Mouse (Mus musculus): ENCODE data around the gene Tmem74b. TPM values are rescaled to one million over a fixed set of nuclear protein-coding genes. Genes with fewer than 3 reads are reported as not detected.

Tmem74b gene
- 1 to 10 TPM; 1.3 to 1.6 TPM for total RNA-seq (2021)
- long read RNA-seq, experiment 1, partial matches to known transcripts: 0 of 2 reads
- long read RNA-seq, experiment 1, other reads (novel, unspliced or antisense): 0 of 2 reads
- long read RNA-seq, experiment 2, partial matches to known transcripts: 1 of 2 reads
- long read RNA-seq, experiment 2, other reads (novel, unspliced or antisense): 0 of 2 reads

DNA sequence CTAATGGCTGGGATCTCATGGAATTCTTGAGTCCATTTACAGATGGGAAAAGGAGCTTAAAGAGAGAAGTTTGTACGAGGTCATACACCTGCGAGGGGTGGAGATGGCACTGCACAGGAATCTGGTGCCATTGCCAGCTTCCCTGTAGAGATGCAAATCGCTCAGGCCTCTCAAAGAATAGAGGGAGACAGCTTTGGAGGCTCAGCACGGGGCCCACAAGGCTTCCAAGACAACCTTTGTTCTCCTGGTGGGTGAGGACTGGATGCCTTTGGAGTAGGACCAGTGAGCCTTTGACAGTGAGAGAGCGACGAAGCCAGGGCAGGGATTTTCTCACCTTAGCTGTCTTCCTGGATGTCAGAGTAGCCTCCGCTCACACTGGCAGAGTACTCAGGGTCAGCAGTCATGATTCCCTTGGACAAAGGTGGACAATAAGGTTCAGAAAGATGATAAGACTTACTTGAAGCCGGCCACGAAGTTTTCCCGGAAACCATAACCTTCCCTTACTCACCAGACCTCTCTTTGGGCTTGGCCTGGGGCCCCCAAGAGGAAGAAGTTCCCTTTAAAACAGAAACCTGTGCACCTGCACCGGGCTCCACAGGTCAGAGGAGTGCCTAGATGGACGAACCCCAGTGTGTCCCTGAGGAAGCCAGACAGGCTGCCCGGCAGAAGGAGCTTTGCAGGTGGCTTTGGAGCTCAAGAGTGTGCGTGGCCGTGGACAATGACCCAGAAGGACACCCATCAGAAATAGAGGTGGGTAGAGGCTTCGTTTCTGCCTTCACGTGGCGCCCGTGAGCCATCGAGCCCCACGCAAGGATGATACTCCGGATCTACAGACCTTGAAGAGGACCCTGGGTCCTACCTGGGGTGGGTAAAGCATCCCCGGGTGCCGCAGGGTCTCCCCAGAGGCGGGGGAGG is at the start of gene Tmem74b:
TSS of gene Tmem74b (plus strand) at position 778 of the 915 bp plus-strand sequence.
- no peak for DNase-seq (ENCODE audit: low spot score in 2 of 2)

DNA sequence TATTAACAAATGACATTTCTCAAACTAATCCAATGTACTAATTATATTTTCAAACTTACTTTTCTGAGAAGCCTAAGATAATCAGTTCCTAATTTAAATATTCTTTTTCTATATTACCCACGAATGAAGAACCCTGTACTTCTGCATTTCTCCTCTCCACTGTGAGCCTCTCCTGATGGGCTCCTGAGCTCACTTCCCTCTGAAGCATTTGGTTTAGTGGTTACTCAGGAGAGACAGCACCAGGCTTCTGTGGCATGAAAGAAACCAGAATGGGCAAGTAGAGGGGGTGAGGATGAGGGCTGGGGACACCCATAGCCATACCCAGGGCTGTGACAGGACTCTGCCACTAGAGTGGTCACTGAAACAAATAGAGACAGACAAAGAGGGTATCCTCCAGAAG is 49.8 kb upstream of the Tmem74b start:
- no peak for DNase-seq (ENCODE audit: low spot score in 2 of 2)

DNA sequence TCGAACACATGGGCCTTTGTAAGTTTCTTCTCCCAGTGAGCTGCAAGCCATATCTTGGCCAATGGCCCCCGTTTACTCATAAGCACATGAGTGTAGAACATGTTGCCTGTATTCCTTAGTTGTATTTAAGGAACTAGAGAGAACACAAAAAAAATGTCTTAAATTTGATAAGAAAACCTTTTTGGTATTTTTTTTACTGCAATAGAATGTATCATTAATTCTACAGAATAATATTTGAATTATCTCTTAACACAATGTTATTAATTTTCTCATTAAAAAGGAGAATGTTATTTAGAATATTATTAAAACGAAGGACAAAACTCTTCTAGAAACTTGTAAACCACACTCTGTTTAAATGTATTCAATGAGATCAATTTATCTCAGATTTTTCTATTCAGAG is 33.4 kb upstream of the Tmem74b start, which contains the start of gene Rad21l:
TSS of gene Rad21l (minus strand) at position 101 of the 400 bp plus-strand sequence.
- no peak for DNase-seq (ENCODE audit: low spot score in 2 of 2)

DNA sequence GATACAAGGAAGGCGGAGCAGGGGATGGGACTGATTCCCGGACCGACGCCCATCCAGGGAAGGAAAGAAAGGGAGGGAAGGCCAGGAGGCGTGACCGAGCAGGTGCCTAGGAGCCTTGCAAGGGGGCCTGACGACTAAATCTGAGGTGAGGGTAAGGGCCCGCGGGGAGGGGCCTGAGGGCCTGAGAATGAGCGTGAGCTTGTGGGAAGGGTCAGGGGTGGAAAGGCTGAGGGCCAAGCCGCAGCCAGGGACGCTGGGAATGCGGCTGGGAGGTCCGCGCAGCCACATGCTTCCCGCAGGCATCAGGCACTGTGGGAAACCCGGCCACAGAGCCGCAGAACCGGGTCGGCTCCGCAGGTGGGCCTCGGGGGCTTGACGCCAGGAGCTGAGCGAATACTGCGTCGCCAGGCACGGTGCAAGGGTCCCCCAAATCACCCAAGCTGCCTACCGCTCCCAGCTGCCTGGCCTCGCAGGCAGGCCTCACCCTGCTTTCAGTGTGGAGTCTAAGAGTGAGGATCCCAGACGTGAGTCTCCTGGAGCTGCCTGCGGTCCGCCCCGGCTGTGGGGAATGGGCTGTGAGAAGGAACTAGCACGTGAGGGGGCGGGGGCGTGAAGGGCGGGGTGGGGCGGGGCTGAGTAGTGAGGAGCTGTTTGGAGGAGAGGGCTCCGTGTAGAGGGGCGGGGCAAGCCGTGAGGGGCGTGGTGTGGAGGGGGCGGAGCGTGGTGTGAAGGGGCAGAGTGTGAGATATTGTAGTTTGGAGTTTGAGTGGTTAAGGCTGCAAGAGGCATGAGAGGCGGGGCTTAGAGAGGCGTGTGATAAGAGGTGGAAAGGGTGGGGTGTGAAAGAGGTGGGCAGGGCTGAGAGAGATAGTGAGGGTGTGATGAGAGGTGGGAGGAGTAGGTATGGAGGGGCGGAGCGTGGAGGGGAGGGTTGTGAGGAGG is 31.5 kb upstream of the Tmem74b start:
- DNase-seq (ENCODE audit: low spot score in 2 of 2): no peak

DNA sequence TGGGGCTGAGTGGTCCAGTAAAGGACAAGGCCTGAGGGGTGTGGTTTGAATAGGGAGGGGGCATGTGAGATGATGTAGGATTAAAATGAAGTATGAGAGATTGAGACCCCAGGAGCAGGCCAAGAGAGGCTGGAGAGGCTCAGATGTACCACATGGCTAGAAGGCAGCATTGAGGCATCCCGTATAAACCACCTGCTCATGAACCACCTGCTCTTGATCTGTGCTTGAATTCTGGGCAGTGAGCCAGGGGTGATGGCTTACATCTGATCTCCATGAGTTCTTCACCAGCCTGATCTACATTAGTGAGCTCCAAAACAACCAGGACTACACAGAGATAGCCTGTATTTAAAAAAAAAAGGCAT is 30.9 kb upstream of the Tmem74b start:
- no peak for DNase-seq (ENCODE audit: low spot score in 2 of 2)

DNA sequence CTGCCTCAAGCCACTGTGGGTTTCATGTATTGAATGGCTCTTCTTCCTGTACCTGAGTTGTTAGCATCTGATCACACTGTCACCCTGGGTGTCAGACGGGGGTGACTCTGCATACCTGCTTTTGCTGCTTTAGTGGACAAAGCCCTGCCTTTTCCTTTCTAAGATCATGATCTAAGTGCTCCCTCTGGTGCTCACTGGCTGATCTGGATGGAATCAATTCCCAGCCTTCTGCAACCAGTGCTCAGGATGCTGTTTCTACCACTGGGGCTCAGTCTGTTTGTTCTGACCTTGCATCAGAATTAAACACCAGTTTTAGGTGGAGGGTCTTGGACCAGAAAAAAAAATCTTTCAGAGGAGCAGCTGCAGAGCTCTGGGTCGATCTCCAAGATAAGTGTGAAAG is 25.6 kb upstream of the Tmem74b start:
- no peak for DNase-seq (ENCODE audit: low spot score in 2 of 2)

DNA sequence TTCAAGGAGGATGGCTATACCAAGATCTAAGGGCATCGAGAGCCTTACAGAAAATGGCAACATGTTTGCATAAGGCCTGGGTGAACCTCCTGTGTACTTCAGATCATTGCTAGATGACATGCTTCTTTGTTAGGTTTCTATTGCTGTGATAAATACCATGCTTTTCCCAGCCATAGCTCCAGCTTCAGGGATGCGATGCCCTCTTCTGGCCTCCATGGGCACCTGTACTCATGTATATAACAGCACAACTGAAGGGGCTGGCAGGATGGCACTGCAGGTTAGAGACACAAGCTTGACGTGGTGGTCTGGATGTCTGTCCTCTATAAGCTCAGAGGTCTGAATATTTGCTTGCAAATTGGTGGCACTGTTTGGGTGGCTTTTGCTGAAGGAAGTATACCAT is 19.5 kb upstream of the Tmem74b start:
- DNase-seq (ENCODE audit: low spot score in 2 of 2): peak in 1 of 2 experiments; percentile 6

DNA sequence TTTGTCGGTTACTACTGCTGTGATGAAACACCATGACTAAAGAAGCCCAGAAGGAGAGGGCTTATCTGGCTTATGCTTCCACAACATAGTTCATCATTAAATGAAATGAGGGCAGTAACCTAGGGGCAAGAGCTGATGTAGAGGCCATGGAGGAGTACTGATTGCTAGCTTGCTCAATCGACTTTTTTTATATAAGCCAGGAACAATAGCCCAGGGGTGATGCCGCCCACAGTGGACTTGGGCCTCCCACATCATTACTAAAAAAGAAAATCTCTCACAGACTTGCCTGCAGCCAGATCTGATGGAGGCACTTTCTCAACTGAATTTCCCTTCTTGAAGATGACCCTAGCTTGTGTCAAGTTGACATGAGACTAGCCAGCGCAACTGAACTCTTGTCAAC is 18.8 kb upstream of the Tmem74b start:
- peak in 1 of 2 experiments; percentile 2 for DNase-seq (ENCODE audit: low spot score in 2 of 2)

DNA sequence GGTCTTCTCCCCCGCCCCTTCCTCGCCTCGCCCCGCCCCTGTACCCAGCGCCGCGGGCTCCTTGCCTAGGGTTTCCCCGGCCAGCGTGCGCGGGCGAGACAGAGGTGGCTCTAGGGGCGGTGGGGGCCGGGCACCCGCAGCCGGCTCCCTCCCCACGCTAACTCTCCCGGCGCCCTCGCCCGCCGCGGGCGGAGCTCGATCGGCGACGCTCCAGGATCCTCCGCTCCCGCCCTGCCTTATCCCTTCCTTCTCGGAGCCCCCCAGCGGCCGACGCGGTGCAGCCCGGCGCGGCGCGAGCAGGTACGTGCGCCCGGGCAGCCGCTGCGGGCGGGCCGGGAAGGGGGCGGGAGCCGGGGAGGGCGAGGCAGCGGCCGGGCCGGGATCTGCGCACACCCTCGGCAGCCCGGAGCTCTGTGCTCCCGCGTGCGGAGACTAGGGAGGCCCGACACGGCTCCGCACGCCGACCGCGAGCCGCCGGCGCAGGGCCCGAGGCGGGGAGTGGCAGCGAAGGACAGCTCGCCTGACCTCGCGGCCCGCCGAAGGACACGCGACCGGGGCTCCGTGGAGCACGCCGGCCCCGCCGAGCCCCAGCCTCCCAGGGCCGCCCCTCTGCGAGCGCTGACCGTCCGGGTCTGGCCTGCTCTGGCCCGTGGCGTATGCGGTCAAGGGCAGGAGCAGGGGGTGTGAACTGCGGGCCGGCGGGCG is 490 bp downstream of the Tmem74b start:
- DNase-seq (ENCODE audit: low spot score in 2 of 2): peak; percentile 29 to 31

DNA sequence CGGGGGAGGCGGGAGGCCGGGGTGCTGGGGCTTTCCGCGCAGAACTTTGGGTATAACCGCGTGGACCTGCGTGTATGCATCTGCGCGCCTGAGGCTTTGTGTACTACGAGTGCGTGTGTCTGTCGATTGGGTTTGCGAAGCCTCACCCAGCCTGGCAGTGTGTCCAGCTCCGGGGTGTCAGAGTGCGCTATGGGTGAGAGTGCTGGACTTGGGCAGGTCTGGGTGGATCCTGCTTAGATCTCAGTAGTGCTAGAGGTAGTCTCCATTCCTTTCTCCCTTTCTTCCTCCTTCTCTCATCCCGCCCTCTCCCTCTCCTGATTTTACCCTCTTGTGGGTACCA is 1.0 kb downstream of the Tmem74b start:
- no peak for DNase-seq (ENCODE audit: low spot score in 2 of 2)

DNA sequence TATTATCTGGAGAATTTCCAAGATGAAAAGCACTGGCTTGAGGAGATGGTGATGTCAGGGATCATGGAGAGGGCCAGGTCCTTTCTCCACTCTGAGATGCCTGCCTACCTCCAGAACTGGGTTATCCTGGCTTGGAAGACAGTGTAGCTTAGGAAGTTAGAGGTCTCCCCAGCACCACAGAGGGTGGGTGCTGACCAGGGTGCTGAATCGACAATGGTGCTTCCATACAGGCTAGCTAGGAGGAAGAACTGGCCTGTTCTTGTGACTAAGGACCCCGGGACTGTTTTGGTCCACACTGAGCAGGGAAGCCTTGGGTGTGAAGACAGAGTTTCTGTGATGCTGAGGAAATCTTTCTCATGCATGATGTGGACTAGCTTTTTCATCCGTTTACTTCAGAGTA is 10.8 kb downstream of the Tmem74b start:
- no peak for DNase-seq (ENCODE audit: low spot score in 2 of 2)

DNA sequence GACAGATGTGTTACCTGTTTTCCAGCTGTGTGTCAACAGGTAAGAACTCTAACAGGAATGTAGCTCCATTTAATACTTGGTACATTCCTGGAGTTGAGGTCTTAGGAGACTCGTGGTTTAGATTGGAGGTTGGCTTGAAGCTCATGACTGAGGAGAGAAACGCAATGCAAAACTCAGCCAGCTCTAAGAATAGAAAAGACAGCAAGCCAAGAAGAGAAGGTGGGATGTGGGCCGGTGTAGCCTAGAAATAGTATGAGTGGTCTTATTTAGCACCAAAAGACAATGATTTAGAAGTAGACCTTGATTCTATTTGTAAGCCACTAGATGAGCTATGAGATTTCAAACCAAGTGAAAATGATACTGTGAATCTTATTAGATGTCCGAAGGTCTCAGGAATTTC is 13.7 kb downstream of the Tmem74b start:
- DNase-seq (ENCODE audit: low spot score in 2 of 2): no peak

DNA sequence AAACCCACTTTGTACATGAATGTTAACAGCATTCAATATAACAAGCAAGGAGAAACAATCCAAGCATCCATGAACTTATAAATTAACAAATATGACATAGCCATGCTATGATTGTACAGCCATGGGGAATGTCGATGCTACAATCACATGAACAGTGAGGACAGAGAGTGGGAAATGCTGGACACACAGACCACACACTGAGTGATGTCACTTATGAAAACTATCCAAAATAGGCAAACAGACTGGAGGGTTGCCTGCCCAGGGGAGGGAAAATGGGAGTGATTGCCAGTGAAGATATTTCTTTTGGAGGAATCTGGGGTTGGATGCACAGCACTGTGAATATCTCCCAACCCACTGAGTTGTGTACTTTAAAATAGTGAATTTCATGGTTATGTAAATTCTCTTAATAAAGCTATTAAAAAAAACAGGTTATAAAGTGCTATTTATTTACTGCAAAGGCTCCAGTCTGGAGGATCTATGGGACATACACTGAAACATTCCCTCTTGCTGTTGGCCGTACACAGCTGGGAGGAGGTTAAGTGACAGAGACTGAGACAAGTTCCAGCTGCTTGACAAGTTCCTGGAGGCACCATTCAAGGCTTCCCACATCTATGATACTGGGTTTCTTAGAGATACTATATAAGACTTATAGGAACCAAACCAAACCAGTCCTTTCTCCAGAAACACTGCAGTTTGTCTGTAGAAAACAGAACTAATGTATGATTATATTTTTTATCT is 14.7 kb downstream of the Tmem74b start:
- DNase-seq (ENCODE audit: low spot score in 2 of 2): no peak

DNA sequence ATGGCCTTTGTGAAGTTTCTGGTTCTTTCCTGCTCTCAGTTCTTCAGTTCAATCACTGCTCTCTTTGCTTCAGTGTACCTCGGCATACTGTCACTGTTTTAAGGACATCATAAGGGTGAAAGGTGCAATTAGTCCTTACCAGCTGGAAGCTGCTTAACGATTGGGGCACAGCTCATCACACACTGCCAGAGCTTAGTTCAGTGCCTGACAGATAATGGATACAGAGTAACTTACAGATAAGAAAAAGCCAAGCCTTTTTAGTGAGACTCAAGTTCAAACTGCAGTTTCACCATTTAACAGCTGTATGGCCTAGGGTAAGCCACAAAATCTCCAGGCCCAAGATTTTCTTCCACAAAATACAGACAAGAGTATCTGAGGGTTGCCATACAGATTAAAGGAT is 22.3 kb downstream of the Tmem74b start:
- no peak for DNase-seq (ENCODE audit: low spot score in 2 of 2)

DNA sequence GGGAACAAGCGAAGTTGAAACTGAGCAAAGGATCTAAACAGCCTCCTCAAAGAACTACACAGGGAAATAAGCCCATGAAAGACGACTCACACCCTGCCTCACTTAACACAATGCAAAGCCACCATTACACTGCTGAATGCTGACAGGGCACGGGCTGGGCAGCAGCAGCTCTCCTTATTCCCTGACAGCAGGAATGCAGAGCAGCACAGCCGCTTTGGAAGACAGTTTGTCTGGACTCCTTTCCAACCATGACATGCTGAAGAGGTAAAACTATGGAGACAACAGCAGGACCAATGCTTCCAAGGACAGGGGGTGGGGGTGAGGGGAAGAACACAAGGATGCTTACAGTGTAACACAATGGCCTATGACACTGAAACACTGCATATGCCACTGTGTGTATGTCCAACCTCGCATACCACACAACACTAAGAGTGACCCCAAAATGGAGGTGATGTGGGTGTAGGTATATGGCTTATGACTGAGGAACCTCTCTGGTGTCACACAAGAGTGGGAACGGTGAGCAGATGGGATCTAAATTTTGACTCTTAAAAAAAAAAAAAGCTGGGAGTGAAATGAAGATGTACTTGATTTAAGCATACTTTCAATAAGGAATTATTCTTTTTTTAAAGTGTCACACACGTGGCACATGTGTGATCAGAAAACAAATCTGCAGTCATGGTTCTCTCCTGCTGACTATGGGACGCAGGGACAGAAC is 31.5 kb downstream of the Tmem74b start:
- no peak for DNase-seq (ENCODE audit: low spot score in 2 of 2)

DNA sequence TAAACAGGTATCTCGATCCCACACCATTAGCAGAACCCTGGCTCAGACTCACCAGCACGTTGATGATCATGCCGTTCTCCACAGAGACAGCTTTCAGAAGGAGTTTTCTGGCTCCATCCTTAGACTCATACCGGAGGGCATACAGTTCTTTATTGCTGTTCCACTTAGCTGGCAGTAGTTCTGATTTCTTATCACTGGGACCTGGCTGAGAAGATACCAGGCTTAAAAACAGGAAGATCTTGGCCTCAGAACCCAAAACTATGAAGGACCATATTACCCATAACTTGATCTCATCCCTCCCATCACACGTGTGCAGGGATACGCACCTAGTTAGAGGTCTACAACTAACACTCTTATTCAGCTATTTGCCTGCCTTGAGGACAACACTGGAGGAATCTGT is 33.6 kb downstream of the Tmem74b start:
- DNase-seq (ENCODE audit: low spot score in 2 of 2): no peak

DNA sequence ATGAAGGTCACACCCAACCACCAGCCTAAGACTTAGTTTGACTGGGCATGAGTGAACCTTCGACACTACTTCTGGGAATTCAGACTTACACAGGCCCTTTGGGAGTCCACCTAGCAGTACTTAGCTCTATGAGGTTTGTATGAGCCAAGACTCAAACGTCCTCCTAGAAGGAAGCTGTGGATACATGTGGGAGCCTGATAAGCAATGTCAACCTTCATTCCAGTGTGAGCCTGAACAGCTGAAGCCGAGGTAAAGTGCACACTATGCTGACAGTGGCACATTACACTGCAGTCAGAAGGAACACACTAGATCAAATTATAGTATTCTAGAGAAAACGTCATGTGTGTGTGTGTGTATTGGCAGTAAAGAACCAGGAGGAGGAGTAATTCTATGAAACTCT is 36.7 kb downstream of the Tmem74b start:
- DNase-seq (ENCODE audit: low spot score in 2 of 2): no peak

DNA sequence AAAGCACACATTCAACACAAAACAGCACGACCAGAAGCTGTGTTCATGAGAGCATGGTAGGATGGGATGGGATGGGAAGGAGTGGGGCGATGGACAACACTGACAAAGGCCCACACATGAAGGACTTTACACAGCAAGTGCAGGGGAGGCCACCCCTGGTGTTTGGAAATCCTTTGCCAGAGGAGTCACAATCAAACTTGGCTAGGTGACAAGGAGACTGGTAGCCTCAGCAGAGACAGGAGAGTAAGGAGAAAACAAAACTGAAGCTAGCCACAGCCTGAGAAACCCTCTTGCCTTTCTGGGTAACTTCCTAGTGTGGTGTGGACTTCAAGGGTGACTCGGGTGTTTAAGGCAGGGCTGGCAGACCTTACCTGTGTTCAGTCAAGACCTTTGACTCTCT is 37.3 kb downstream of the Tmem74b start:
- no peak for DNase-seq (ENCODE audit: low spot score in 2 of 2)

DNA sequence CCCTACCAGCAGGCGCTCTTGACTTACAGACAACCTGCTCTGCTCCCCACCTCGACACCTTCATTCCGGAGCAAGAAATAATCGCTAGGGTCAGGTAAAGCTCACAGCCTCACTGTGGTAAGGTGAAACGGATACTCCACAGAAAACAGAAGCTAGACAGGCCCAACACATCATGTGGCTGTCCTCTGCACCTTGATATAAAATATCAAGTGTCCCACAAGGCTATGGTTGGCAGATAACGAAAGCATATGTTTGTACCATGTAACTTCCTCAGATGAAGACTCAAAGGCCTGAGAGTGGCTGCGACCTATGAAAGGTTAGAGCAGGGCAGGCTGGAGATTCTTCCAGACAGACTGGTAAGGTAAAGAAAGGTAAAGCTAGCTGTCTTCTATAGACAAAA is 37.7 kb downstream of the Tmem74b start:
- no peak for DNase-seq (ENCODE audit: low spot score in 2 of 2)

Data from gastrocnemius, postnatal 4 days (tissue).